ENCODE assay signal across 12 mouse cellular contexts in the genomic region with DNA sequence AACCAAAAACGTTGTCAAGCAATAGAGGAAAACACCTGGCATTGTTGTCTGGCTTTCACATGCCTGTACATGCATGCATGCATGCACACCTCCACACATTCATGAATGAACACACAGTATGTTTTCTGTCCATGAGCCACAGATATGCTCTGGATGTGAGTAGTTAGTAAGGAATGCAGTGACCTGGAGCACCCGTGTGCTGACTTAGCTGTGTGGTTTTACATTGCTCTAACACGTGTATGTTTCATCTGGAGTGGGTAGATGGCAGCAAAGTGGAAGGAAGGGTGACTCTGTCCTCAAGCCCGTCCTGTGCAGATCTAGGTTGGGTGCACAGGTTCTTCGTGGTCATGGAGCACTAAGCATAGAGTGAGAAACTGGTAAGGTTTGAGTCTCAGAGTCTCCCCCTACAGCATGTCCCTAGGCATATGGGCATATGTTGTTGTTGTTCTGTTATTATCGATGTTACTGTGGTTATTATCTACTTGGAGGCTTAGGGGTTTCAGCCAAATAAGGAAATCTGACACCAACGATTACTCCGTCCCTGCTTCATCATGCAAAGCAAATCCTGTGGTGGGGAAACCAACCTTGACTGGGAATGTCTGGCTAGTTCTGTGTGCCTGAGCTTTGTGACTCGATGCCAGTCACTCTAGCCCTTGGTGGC.
A peak's percentile ranks its signal among the peaks of the same experiment; 100 is the strongest.
DNase-seq lines count a peak whose midpoint lies in the region; ATAC-seq and TF ChIP-seq lines count a peak whose summit lies in the region.
"Had no signal": no experiment of that assay in that cellular context is flagged by ENCODE, and none has a peak within 500 bp of the region (broad histone marks: within the 10 kb centered on the region; RNA-seq: fewer than 3 reads in every experiment).

No protein-coding gene starts in this region.

- no peak overlapping the region for H3K27ac ChIP-seq in liver, embryonic 11.5 days (ENCODE audit: low read depth, low read length)
- H3K27ac ChIP-seq in liver, postnatal 0 days (ENCODE audit: low read depth): no peak overlapping the region
- H3K27ac ChIP-seq: forebrain, embryonic 12.5 days; hindbrain, embryonic 12.5 days had no signal

- in situ Hi-C loops in Patski (cut with MboI; ENCODE audit: low pct_unique_long_range_greater_than_20kb): no loop called here

- TF ChIP-seq CTCF in Patski (IDR thresholded peaks at IDR 0.05): peak; percentile 60
- TF ChIP-seq CTCF in liver, postnatal 0 days (IDR thresholded peaks at IDR 0.05; ENCODE audit: low read depth): peak; percentile 51

- H3K4me3 ChIP-seq in liver, embryonic 11.5 days (ENCODE audit: low read depth, low read length): no peak overlapping the region
- no peak overlapping the region for H3K4me3 ChIP-seq in liver, postnatal 0 days (ENCODE audit: low read depth, low read length)
- H3K4me3 ChIP-seq: forebrain, embryonic 12.5 days; hindbrain, embryonic 12.5 days had no signal

- H3K36me3 ChIP-seq in liver, embryonic 11.5 days (ENCODE audit: control insufficient read depth, insufficient read depth, low read length): no peaks in the 10 kb centered on the region
- H3K36me3 ChIP-seq in liver, postnatal 0 days (replicated peaks; ENCODE audit: insufficient read depth, low read length): no peaks in the 10 kb centered on the region
- H3K36me3 ChIP-seq: forebrain, embryonic 12.5 days; hindbrain, embryonic 12.5 days had no signal

- H3K9ac ChIP-seq in liver, embryonic 11.5 days (ENCODE audit: low read depth, low read length): no peak overlapping the region
- no peak overlapping the region for H3K9ac ChIP-seq in liver, postnatal 0 days (replicated peaks)
- H3K9ac ChIP-seq: forebrain, embryonic 12.5 days; hindbrain, embryonic 12.5 days had no signal

- POLR2A ChIA-PET in Patski (lab: Charles Lee): interaction anchor here (2.2 kb wide), 1 partner anchor 25 kb away, joined by 4 read pairs; no protein-coding TSS in a partner anchor

- H3K27me3 ChIP-seq in liver, embryonic 11.5 days (replicated peaks; ENCODE audit: control insufficient read depth, insufficient read depth, low read length): no peaks in the 10 kb centered on the region
- no peaks in the 10 kb centered on the region for H3K27me3 ChIP-seq in Patski
- no peaks in the 10 kb centered on the region for H3K27me3 ChIP-seq in liver, postnatal 0 days (ENCODE audit: insufficient read depth, low read length)
- H3K27me3 ChIP-seq: forebrain, embryonic 12.5 days; hindbrain, embryonic 12.5 days had no signal

- H3K4me1 ChIP-seq in liver, embryonic 11.5 days (replicated peaks; ENCODE audit: control insufficient read depth, insufficient read depth, low read length): peaks cover 36% of the 10 kb centered on the region
- H3K4me1 ChIP-seq in liver, postnatal 0 days (ENCODE audit: insufficient read depth): peaks cover 38% of the 10 kb centered on the region

- 48% methylated on average over 9 of the region's 9 CpGs for WGBS in liver, embryonic 11.5 days
- WGBS in liver, postnatal 0 days (ENCODE audit: insufficient replicate concordance): 32% methylated on average over 9 of the region's 9 CpGs

- no peak for TF ChIP-seq EP300 in liver, postnatal 0 days (IDR thresholded peaks at IDR 0.05; ENCODE audit: low read depth)

- no peaks in the 10 kb centered on the region for H3K9me3 ChIP-seq in liver, embryonic 11.5 days (ENCODE audit: control insufficient read depth, low read length)
- H3K9me3 ChIP-seq in liver, postnatal 0 days (ENCODE audit: low read length): no peaks in the 10 kb centered on the region
- H3K9me3 ChIP-seq: forebrain, embryonic 12.5 days; hindbrain, embryonic 12.5 days had no signal

- H3K4me2 ChIP-seq in liver, embryonic 11.5 days: no peak overlapping the region
- H3K4me2 ChIP-seq in liver, postnatal 0 days (ENCODE audit: low read depth, low read length): no peak overlapping the region
- H3K4me2 ChIP-seq: forebrain, embryonic 12.5 days; hindbrain, embryonic 12.5 days had no signal

- DNase-seq in heart, adult 11 months: peak; percentile 72
- DNase-seq in heart, adult 18-20 months: no peak
- DNase-seq in liver, embryonic 11.5 days (ENCODE audit: low spot score): no peak
- DNase-seq in liver: no peak
- peak; percentile 96 for DNase-seq in Patski (ENCODE audit: low read depth, low spot score)
- no peak for DNase-seq in liver, postnatal 0 days
- no peak for DNase-seq in cerebellum, postnatal 36 days
- DNase-seq in cerebellum, adult 18-20 months: no peak
- DNase-seq: adrenal gland, postnatal 36 days; lung, adult 18-20 months had no signal

- ATAC-seq in liver, embryonic 11.5 days (replicated peaks; ENCODE audit: low FRiP score): peak; percentile 40
- peak; percentile 83 for ATAC-seq in Patski
- peak; percentile 43; the same call in 1 of the 2 replicates for ATAC-seq in liver, postnatal 0 days

- CTCF ChIA-PET in Patski (lab: Charles Lee): interaction anchor here (1.2 kb wide), 1 partner anchor 41 kb away, joined by 3 read pairs; no protein-coding TSS in a partner anchor

Comparison
In these comparisons a context has a peak if more than half of its experiments do, and no peak if none do; other contexts are left out.
1. DNase-seq: peak in heart, adult 11 months (single experiment) and Patski (single experiment); none in heart, adult 18-20 months (0 of 2), liver, embryonic 11.5 days (single experiment), liver (single experiment), liver, postnatal 0 days (single experiment), cerebellum, postnatal 36 days (0 of 2) and cerebellum, adult 18-20 months (0 of 2).
2. Peak in every context shown above with its lines, with median percentiles within 50 percentile points of each other: ATAC-seq.